Mouse (Mus musculus) bone marrow, adult 2 months (tissue): Measurements from ENCODE around the gene Heatr5b. TPM values are rescaled to one million over a fixed set of nuclear protein-coding genes. Genes with fewer than 3 reads are reported as not detected.

ENCODE experiments used
- H3K27ac ChIP-seq: fragments of 200-500 bp; 2 replicates; pipeline ENCODE4 v1.5.1; 2012; ENCODE audit warnings: low read depth, mild to moderate bottlenecking, control low read depth, inconsistent platforms, low read length; ENCODE audit not compliant: control insufficient read depth, poor library complexity, insufficient read depth
- H3K4me1 ChIP-seq: fragments of 200-500 bp; 2 replicates; pipeline ENCODE4 v1.6.1; 2011; ENCODE audit warnings: low read length; ENCODE audit not compliant: control insufficient read depth, insufficient read depth
- H3K4me3 ChIP-seq: fragments of 200-500 bp; replicated peaks from 2 replicates; pipeline ENCODE3; 2011; ENCODE audit warnings: mild to moderate bottlenecking, low read depth, low read length, control low read depth; ENCODE audit not compliant: control insufficient read depth
- CTCF ChIP-seq: fragments of 200-500 bp; IDR thresholded peaks from 2 replicates; pipeline ENCODE4 v1.5.1; 2011; ENCODE audit warnings: low read length, control low read depth; ENCODE audit not compliant: control insufficient read depth, insufficient read depth
- POLR2A ChIP-seq: fragments of 200-500 bp; IDR thresholded peaks from 2 replicates; pipeline ENCODE4 v1.6.1; 2011; ENCODE audit warnings: low read depth, mild to moderate bottlenecking, control low read depth, low read length, borderline replicate concordance; ENCODE audit not compliant: control insufficient read depth
- WGBS: fragments of 180-500 bp; shearing (Covaris S2); methylation state at CpG from one replicate; pipeline ENCODE4 v1.1.7; 2018; 5-methylcytosine and 5-hydroxymethylcytosine counted together
- polyA plus RNA-seq: library from polyadenylated mRNA; stranded (reverse); fragments of >200 nt; gene quantifications from 2 replicates; pipeline ENCODE4 v1.2.4, GENCODE M21; 2011; ENCODE audit warnings: low replicate concordance; ENCODE audit not compliant: missing spikeins, insufficient read depth, insufficient read length

Gene Heatr5b
- polyA plus RNA-seq, 1 experiment, result 5.1 TPM

DNA sequence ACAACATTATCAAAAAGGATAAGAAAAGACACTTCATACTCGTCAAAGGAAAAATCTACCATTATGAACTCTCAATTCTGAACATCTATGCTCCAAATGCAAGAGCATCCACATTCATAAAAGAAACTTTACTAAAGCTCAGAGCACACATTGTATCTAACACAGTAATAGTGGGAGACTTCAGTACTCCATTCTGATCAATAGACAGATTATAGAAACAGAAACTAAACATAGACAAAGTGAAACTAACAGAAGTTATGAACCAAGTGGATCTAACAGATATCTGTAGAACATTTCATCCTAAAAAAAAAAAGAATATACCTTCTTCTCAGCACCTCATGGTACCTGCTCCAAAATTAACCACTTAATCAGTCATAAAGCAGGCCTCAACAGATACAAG, 56.4 kb downstream of the Heatr5b start:
- no peak overlapping the region for H3K4me3 ChIP-seq
- H3K4me1 ChIP-seq, result no peaks in the 10 kb centered on the region
- TF ChIP-seq CTCF (no peak), POLR2A (no peak)
- no peak overlapping the region for H3K27ac ChIP-seq
- WGBS, result 82% methylated on average over 1 of the region's 1 CpGs

DNA sequence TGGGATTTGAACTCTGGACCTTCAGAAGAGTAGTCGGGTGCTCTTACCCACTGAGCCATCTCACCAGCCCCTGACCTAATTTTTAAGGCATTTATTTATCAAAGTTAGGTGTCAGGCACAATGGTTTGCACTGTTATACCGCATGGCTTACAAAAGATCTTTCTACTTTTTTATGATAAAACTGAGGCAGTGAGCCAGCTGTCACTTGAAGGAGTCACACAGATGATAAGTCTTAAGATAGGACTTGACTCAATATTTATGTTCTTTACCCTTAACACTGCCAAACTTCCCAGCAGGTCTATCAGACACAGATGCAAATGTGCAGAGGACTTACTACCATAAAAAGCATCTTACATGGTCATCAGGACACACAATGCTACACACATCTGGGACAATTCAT, 62.8 kb downstream of the Heatr5b start:
- Histone ChIP-seq H3K27ac (no peak overlapping the region), H3K4me1 (no peaks in the 10 kb centered on the region), H3K4me3 (no peak overlapping the region)
- WGBS, result 68% methylated on average over 2 of the region's 2 CpGs
- TF ChIP-seq POLR2A (no peak), CTCF (no peak)

DNA sequence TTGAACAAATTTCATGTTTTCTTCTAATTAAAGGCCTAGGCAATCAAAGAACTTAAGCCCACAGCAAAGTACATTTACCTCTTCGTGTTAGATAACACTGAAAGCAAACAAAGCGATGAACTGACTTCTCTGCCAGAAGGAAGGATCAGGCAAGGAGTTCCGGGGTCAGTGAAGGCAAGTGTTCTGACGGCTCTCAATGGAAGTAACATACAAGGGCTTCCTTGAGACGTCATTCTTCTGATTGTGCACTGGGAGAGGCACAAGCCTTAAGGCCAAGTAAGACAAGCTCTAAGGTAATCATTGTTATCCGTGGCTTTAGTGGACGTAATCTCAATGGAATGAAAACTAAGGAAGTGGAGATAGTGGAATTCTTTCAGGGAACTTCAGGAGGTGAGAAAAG, 64.2 kb downstream of the Heatr5b start:
- Histone ChIP-seq H3K4me3 (no peak overlapping the region), H3K27ac (no peak overlapping the region), H3K4me1 (no peaks in the 10 kb centered on the region)
- WGBS, result 92% methylated on average over 7 of the region's 7 CpGs
- TF ChIP-seq POLR2A (no peak), CTCF (no peak)

GRCm38 (mm10) chr17:78769341-78769740, 65.8 kb downstream of the Heatr5b start:
- TF ChIP-seq CTCF (no peak), POLR2A (no peak)
- WGBS, result 71% methylated on average over 3 of the region's 3 CpGs
- Histone ChIP-seq H3K27ac (no peak overlapping the region), H3K4me1 (no peaks in the 10 kb centered on the region), H3K4me3 (no peak overlapping the region)

- H3K27ac ChIP-seq, result no peak overlapping the region
- 64% methylated on average over 2 of the region's 2 CpGs for WGBS
- no peak for TF ChIP-seq CTCF
- TF ChIP-seq POLR2A, result no peak
- no peaks in the 10 kb centered on the region for H3K4me1 ChIP-seq
- H3K4me3 ChIP-seq, result no peak overlapping the region
Measured at GRCm38 (mm10) chr17:78768937-78769336, 66.2 kb downstream of the Heatr5b start.

- Histone ChIP-seq H3K4me3 (no peak overlapping the region), H3K4me1 (no peaks in the 10 kb centered on the region), H3K27ac (no peak overlapping the region)
- 84% methylated on average over 8 of the region's 8 CpGs for WGBS
- TF ChIP-seq POLR2A, result no peak
- TF ChIP-seq CTCF, result no peak
Measured at GRCm38 (mm10) chr17:78767546-78767945, 67.6 kb downstream of the Heatr5b start.

- no peak overlapping the region for H3K27ac ChIP-seq
- H3K4me1 ChIP-seq, result no peaks in the 10 kb centered on the region; the same call in 1 of the 2 replicates
- TF ChIP-seq POLR2A (no peak), CTCF (no peak)
- WGBS, result 90% methylated on average over 7 of the region's 7 CpGs
- no peak overlapping the region for H3K4me3 ChIP-seq
Measured at GRCm38 (mm10) chr17:78766084-78766483, 69.1 kb downstream of the Heatr5b start.

DNA sequence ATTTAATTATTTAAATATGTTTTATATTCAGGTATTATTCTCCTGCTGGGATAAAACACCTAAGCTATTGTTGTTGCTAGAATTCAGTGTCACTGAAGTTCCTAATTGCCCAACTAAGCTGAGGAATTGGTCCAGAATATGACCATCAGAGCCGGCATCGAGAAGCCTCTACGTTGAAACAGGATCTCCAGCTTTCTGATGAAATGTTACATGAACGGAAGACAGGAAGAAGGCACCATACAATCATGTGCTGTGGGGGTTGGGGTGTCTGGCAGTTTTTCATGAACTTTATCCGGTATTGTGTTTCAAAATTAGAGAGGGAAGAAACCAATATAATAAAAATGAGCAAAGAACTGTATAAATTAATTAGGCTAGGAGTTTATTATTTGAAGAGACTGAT, 71.9 kb downstream of the Heatr5b start:
- Histone ChIP-seq H3K4me1 (no peaks in the 10 kb centered on the region; the same call in 1 of the 2 replicates), H3K4me3 (no peak overlapping the region), H3K27ac (no peak overlapping the region)
- WGBS, result 49% methylated on average over 5 of the region's 5 CpGs
- TF ChIP-seq CTCF (no peak), POLR2A (no peak)

- Histone ChIP-seq H3K4me3 (no peak overlapping the region), H3K27ac (no peak overlapping the region), H3K4me1 (no peaks in the 10 kb centered on the region)
- no peak for TF ChIP-seq POLR2A
- no peak for TF ChIP-seq CTCF
- whole genome bisulfite sequencing, result 88% methylated on average over 17 of the region's 17 CpGs
Measured at GRCm38 (mm10) chr17:78752938-78753655, 82.1 kb downstream of the Heatr5b start.
